16 mouse cellular contexts compared by ENCODE assay signal in genomic region chr13:94134646-94135045, GRCm38 (mm10).
A peak's percentile ranks its signal among the peaks of the same experiment; 100 is the strongest.
DNase-seq lines count a peak whose midpoint lies in the region; ATAC-seq lines count a peak whose summit lies in the region.
"Had no signal": no experiment of that assay in that cellular context is flagged by ENCODE, and none has a peak within 500 bp of the region (broad histone marks: within the 10 kb centered on the region; RNA-seq: fewer than 3 reads in every experiment).

No protein-coding gene starts in this region.

- peaks cover 13% of the 10 kb centered on the region; the same call in 1 of the 2 replicates for H3K36me3 ChIP-seq in kidney, embryonic 14.5 days (ENCODE audit: control insufficient read depth, insufficient read depth, low read length)
- H3K36me3 ChIP-seq in limb, embryonic 11.5 days (ENCODE audit: control insufficient read depth, insufficient read depth, low read length): no peaks in the 10 kb centered on the region
- H3K36me3 ChIP-seq in forebrain, embryonic 11.5 days (ENCODE audit: control insufficient read depth, insufficient read depth, low read length): no peaks in the 10 kb centered on the region
- H3K36me3 ChIP-seq: G1E; liver, embryonic 13.5 days; midbrain, embryonic 15.5 days; neural tube, embryonic 12.5 days had no signal

- H3K27me3 ChIP-seq in kidney, embryonic 14.5 days (ENCODE audit: control insufficient read depth, insufficient read depth, low read length): no peaks in the 10 kb centered on the region
- H3K27me3 ChIP-seq in limb, embryonic 11.5 days (ENCODE audit: control insufficient read depth, insufficient read depth, low read length): no peaks in the 10 kb centered on the region
- H3K27me3 ChIP-seq in forebrain, embryonic 11.5 days (ENCODE audit: control insufficient read depth, insufficient read depth, low read length): no peaks in the 10 kb centered on the region
- H3K27me3 ChIP-seq: forebrain, embryonic 13.5 days; liver, embryonic 13.5 days; midbrain, embryonic 15.5 days; neural tube, embryonic 12.5 days had no signal

- H3K27ac ChIP-seq in kidney, embryonic 14.5 days (ENCODE audit: low read depth, low read length): peak overlapping the region; percentile 83
- 0 out of 2 replicates have a peak overlapping the region, but pooled peaks have one; percentile 3 for H3K27ac ChIP-seq in limb, embryonic 11.5 days (replicated peaks; ENCODE audit: low read depth, low read length)
- no peak overlapping the region for H3K27ac ChIP-seq in forebrain, embryonic 11.5 days (ENCODE audit: low read depth, low read length)
- H3K27ac ChIP-seq: forebrain, embryonic 13.5 days; layer of hippocampus, adult 2 months; liver, embryonic 13.5 days; midbrain, embryonic 15.5 days; neural tube, embryonic 12.5 days had no signal

- H3K9ac ChIP-seq in kidney, embryonic 14.5 days (ENCODE audit: low read depth, low read length): no peak overlapping the region
- no peak overlapping the region for H3K9ac ChIP-seq in limb, embryonic 11.5 days (ENCODE audit: low read length)
- H3K9ac ChIP-seq in forebrain, embryonic 11.5 days (ENCODE audit: low read length): no peak overlapping the region
- H3K9ac ChIP-seq: forebrain, embryonic 13.5 days; liver, embryonic 13.5 days; midbrain, embryonic 15.5 days; neural tube, embryonic 12.5 days had no signal

- H3K9me3 ChIP-seq in kidney, embryonic 14.5 days (ENCODE audit: control insufficient read depth, low read length): no peaks in the 10 kb centered on the region
- H3K9me3 ChIP-seq in limb, embryonic 11.5 days (ENCODE audit: control insufficient read depth, low read length): no peaks in the 10 kb centered on the region
- H3K9me3 ChIP-seq in forebrain, embryonic 11.5 days (ENCODE audit: control insufficient read depth, low read length): no peaks in the 10 kb centered on the region
- H3K9me3 ChIP-seq: forebrain, embryonic 13.5 days; G1E; liver, embryonic 13.5 days; midbrain, embryonic 15.5 days; neural tube, embryonic 12.5 days had no signal

- no peak for ATAC-seq in kidney, embryonic 14.5 days (ENCODE audit: low FRiP score, low TSS enrichment)
- no peak for ATAC-seq in limb, embryonic 11.5 days (ENCODE audit: insufficient number of reproducible peaks, low FRiP score, low TSS enrichment, low read depth)
- no peak for ATAC-seq in forebrain, embryonic 11.5 days (replicated peaks; ENCODE audit: low FRiP score)
- ATAC-seq: forebrain, embryonic 13.5 days; midbrain, embryonic 15.5 days had no signal

- H3K4me1 ChIP-seq in kidney, embryonic 14.5 days (ENCODE audit: control insufficient read depth, insufficient read depth, low read length): peaks cover 76% of the 10 kb centered on the region
- H3K4me1 ChIP-seq in limb, embryonic 11.5 days (ENCODE audit: control insufficient read depth, insufficient read depth, low read length): peaks cover 32% of the 10 kb centered on the region
- 0 out of 2 replicates have a peak, but pooled peaks cover 3% of the 10 kb centered on the region for H3K4me1 ChIP-seq in forebrain, embryonic 11.5 days (replicated peaks; ENCODE audit: control insufficient read depth, insufficient read depth, low read length)
- H3K4me1 ChIP-seq: midbrain, embryonic 15.5 days had no signal

- DNase-seq in kidney, postnatal 14 days: no peak
- peak; percentile 73 for DNase-seq in retina, postnatal 1 day
- DNase-seq in retina, embryonic 14.5 days (ENCODE audit: low spot score): no peak
- no peak for DNase-seq in limb, embryonic 11.5 days (ENCODE audit: low spot score)
- no peak for DNase-seq in forebrain, embryonic 11.5 days (ENCODE audit: low spot score)
- no peak for DNase-seq in gastrocnemius, adult 8-10 months (ENCODE audit: low spot score in 2 of 2)
- DNase-seq: adrenal gland, adult 8-10 months; cerebellum, adult 18-20 months; liver, embryonic 13.5 days; right cerebral cortex, postnatal 4 days had no signal

- no peak overlapping the region; the same call in 1 of the 2 replicates for H3K4me2 ChIP-seq in kidney, embryonic 14.5 days (replicated peaks; ENCODE audit: low read depth, low read length)
- H3K4me2 ChIP-seq in limb, embryonic 11.5 days (ENCODE audit: low read depth, severe bottlenecking): no peak overlapping the region
- H3K4me2 ChIP-seq in forebrain, embryonic 11.5 days (ENCODE audit: low read depth, low read length, severe bottlenecking): no peak overlapping the region
- H3K4me2 ChIP-seq: forebrain, embryonic 13.5 days; liver, embryonic 13.5 days; midbrain, embryonic 15.5 days; neural tube, embryonic 12.5 days had no signal

- no peak overlapping the region for H3K4me3 ChIP-seq in kidney, embryonic 14.5 days (ENCODE audit: low read length)
- no peak overlapping the region for H3K4me3 ChIP-seq in limb, embryonic 11.5 days (ENCODE audit: low read depth, low read length)
- no peak overlapping the region for H3K4me3 ChIP-seq in forebrain, embryonic 11.5 days (ENCODE audit: low read depth, low read length)
- H3K4me3 ChIP-seq: forebrain, embryonic 13.5 days; layer of hippocampus, adult 2 months; liver, embryonic 13.5 days; midbrain, embryonic 15.5 days; neural tube, embryonic 12.5 days had no signal

- 32% methylated on average over 7 of the region's 7 CpGs for WGBS in kidney, embryonic 14.5 days
- 52% methylated on average over 7 of the region's 7 CpGs for WGBS in limb, embryonic 11.5 days
- WGBS in forebrain, embryonic 11.5 days: 52% methylated on average over 7 of the region's 7 CpGs
